Mouse (Mus musculus): ENCODE results near the gene Coa3. TPM values are rescaled to one million over a fixed set of nuclear protein-coding genes. Genes with fewer than 3 reads are reported as not detected.
A peak's percentile ranks its signal among the peaks of the same experiment; 100 is the strongest.
"Not testable (repeated sequence)": the region's sequence is repeated elsewhere in the genome, so short reads cannot be mapped to it uniquely, and the experiment has no call there.

The Coa3 gene
- polyA plus RNA-seq (2016; fragmentation: Nextera tagmentation; extraction: Ambion mirVana), result 201 and 209 TPM in 2 replicates

- Histone ChIP-seq H3K4me2 (replicated peaks) (peak within 1 kb of the TSS; percentile 73), H3K27me3 (0 out of 2 replicates have a peak, but pooled peaks cover 4% of the 10 kb centered on the region), H3K9me3 (no peaks in the 10 kb centered on the region), H3K4me3 (peak within 1 kb of the TSS; percentile 62), H3K36me3 (peaks cover 11% of the 10 kb centered on the region; the same call in 1 of the 2 replicates), H3K9ac (peak within 1 kb of the TSS; percentile 62), H3K27ac (0 out of 2 replicates have a peak within 1 kb of the TSS, but pooled peaks have one; percentile 32), H3K4me1 (peaks cover 18% of the 10 kb centered on the region)
- peak; percentile 91 for ATAC-seq (ENCODE audit: insufficient number of reproducible peaks, insufficient read depth, low FRiP score, low TSS enrichment)
- 11% methylated on average over 45 of the region's 45 CpGs for WGBS
These were observed at the start of gene Coa3, which contains the start of gene Cntd1 for GRCm38 (mm10) chr11:101278223-101279192. Gene Coa3 (minus strand): TSS chr11:101279114. Gene Cntd1 (plus strand): TSS chr11:101279012.

- H3K27ac ChIP-seq, result no peak overlapping the region
- H3K36me3 ChIP-seq, result peaks cover 33% of the 10 kb centered on the region
- H3K4me3 ChIP-seq, result no peak overlapping the region
- H3K4me2 ChIP-seq (replicated peaks), result no peak overlapping the region
- no peaks in the 10 kb centered on the region; the same call in 1 of the 2 replicates for H3K4me1 ChIP-seq
- H3K27me3 ChIP-seq, result no peaks in the 10 kb centered on the region
- no peak overlapping the region for H3K9ac ChIP-seq
- ATAC-seq (ENCODE audit: insufficient number of reproducible peaks, insufficient read depth, low FRiP score, low TSS enrichment), result no peak
- H3K9me3 ChIP-seq, result no peaks in the 10 kb centered on the region
- WGBS, result 64% methylated on average over 3 of the region's 3 CpGs
These were observed 48.4 kb upstream of the Coa3 start for GRCm38 (mm10) chr11:101327311-101327710.

- peaks cover 45% of the 10 kb centered on the region for H3K36me3 ChIP-seq
- 84% methylated on average over 11 of the region's 11 CpGs for WGBS
- H3K27me3 ChIP-seq, result no peaks in the 10 kb centered on the region
- no peak overlapping the region for H3K27ac ChIP-seq
- no peak overlapping the region for H3K4me3 ChIP-seq
- no peak for ATAC-seq (ENCODE audit: insufficient number of reproducible peaks, insufficient read depth, low FRiP score, low TSS enrichment)
- H3K4me1 ChIP-seq, result no peaks in the 10 kb centered on the region; the same call in 1 of the 2 replicates
- no peak overlapping the region for H3K4me2 ChIP-seq (replicated peaks)
- no peak overlapping the region for H3K9ac ChIP-seq
- no peaks in the 10 kb centered on the region for H3K9me3 ChIP-seq
These were observed 47.2 kb upstream of the Coa3 start for GRCm38 (mm10) chr11:101326147-101326546.

- not testable (repeated sequence) for ATAC-seq (ENCODE audit: insufficient number of reproducible peaks, insufficient read depth, low FRiP score, low TSS enrichment); H3K4me3 ChIP-seq; H3K9ac ChIP-seq; H3K27me3 ChIP-seq; H3K9me3 ChIP-seq; H3K4me1 ChIP-seq; H3K27ac ChIP-seq; H3K4me2 ChIP-seq (replicated peaks)
- WGBS, result 91% methylated on average over 11 of the region's 11 CpGs
- H3K36me3 ChIP-seq, result peaks cover 53% of the 10 kb centered on the region
These were observed 46.3 kb upstream of the Coa3 start for GRCm38 (mm10) chr11:101325201-101325600.

GRCm38 (mm10) chr11:101324763-101325162 is 45.8 kb upstream of the Coa3 start, which contains the start of gene Aoc2:
Gene Aoc2 (plus strand): TSS chr11:101325063.
- Histone ChIP-seq H3K36me3 (peaks cover 58% of the 10 kb centered on the region), H3K27me3 (no peaks in the 10 kb centered on the region), H3K4me2 (replicated peaks) (no peak within 1 kb of the TSS), H3K4me1 (no peaks in the 10 kb centered on the region; the same call in 1 of the 2 replicates), H3K4me3 (no peak within 1 kb of the TSS), H3K27ac (no peak within 1 kb of the TSS), H3K9me3 (no peaks in the 10 kb centered on the region), H3K9ac (no peak within 1 kb of the TSS)
- no peak for ATAC-seq (ENCODE audit: insufficient number of reproducible peaks, insufficient read depth, low FRiP score, low TSS enrichment)
- 96% methylated on average over 5 of the region's 5 CpGs for WGBS

GRCm38 (mm10) chr11:101323609-101324008 is 44.7 kb upstream of the Coa3 start:
- Histone ChIP-seq H3K4me3 (no peak overlapping the region), H3K9ac (no peak overlapping the region), H3K4me2 (replicated peaks) (no peak overlapping the region), H3K27me3 (no peaks in the 10 kb centered on the region), H3K9me3 (no peaks in the 10 kb centered on the region), H3K4me1 (no peaks in the 10 kb centered on the region; the same call in 1 of the 2 replicates), H3K36me3 (peaks cover 69% of the 10 kb centered on the region), H3K27ac (no peak overlapping the region)
- WGBS, result 15% methylated on average over 4 of the region's 4 CpGs
- ATAC-seq (ENCODE audit: insufficient number of reproducible peaks, insufficient read depth, low FRiP score, low TSS enrichment), result no peak

- H3K9ac ChIP-seq, result peak overlapping the region; percentile 92
- peak overlapping the region; percentile 98 for H3K4me2 ChIP-seq (replicated peaks)
- no peaks in the 10 kb centered on the region for H3K9me3 ChIP-seq
- ATAC-seq (ENCODE audit: insufficient number of reproducible peaks, insufficient read depth, low FRiP score, low TSS enrichment), result peak; percentile 74; the same call in 1 of the 2 replicates
- WGBS, result under 1% methylated on average over 17 of the region's 17 CpGs
- no peaks in the 10 kb centered on the region for H3K27me3 ChIP-seq
- peaks cover 31% of the 10 kb centered on the region for H3K36me3 ChIP-seq
- peak overlapping the region; percentile 73 for H3K27ac ChIP-seq
- peaks cover 11% of the 10 kb centered on the region for H3K4me1 ChIP-seq
- H3K4me3 ChIP-seq, result peak overlapping the region; percentile 98
These were observed 37.6 kb upstream of the Coa3 start for GRCm38 (mm10) chr11:101316501-101316917.

GRCm38 (mm10) chr11:101315665-101316500 is 37.0 kb upstream of the Coa3 start, which contains the start of gene Psme3:
Gene Psme3 (plus strand): TSS chr11:101316213.
- Histone ChIP-seq H3K4me1 (peaks cover 11% of the 10 kb centered on the region), H3K9ac (peak within 1 kb of the TSS; percentile 92), H3K9me3 (no peaks in the 10 kb centered on the region), H3K36me3 (peaks cover 24% of the 10 kb centered on the region), H3K4me3 (peak within 1 kb of the TSS; percentile 98), H3K27me3 (no peaks in the 10 kb centered on the region), H3K4me2 (replicated peaks) (peak within 1 kb of the TSS; percentile 98), H3K27ac (peak within 1 kb of the TSS; percentile 73)
- peak; percentile 87 for ATAC-seq (ENCODE audit: insufficient number of reproducible peaks, insufficient read depth, low FRiP score, low TSS enrichment)
- WGBS, result under 1% methylated on average over 61 of the region's 62 CpGs

- no peak for ATAC-seq (ENCODE audit: insufficient number of reproducible peaks, insufficient read depth, low FRiP score, low TSS enrichment)
- H3K4me2 ChIP-seq (replicated peaks), result peak overlapping the region; percentile 98
- 91% methylated on average over 8 of the region's 8 CpGs for WGBS
- H3K4me1 ChIP-seq, result peaks cover 11% of the 10 kb centered on the region
- H3K36me3 ChIP-seq, result peaks cover 18% of the 10 kb centered on the region
- H3K9ac ChIP-seq, result peak overlapping the region; percentile 92
- no peak overlapping the region for H3K27ac ChIP-seq
- no peaks in the 10 kb centered on the region for H3K27me3 ChIP-seq
- H3K9me3 ChIP-seq, result no peaks in the 10 kb centered on the region
- peak overlapping the region; percentile 98 for H3K4me3 ChIP-seq
These were observed 36.3 kb upstream of the Coa3 start for GRCm38 (mm10) chr11:101315082-101315650.

- H3K27me3 ChIP-seq, result no peaks in the 10 kb centered on the region
- H3K4me2 ChIP-seq (replicated peaks), result no peak overlapping the region
- ATAC-seq (ENCODE audit: insufficient number of reproducible peaks, insufficient read depth, low FRiP score, low TSS enrichment), result no peak
- no peak overlapping the region for H3K9ac ChIP-seq
- 93% methylated on average over 1 of the region's 1 CpGs for WGBS
- no peaks in the 10 kb centered on the region for H3K9me3 ChIP-seq
- H3K4me3 ChIP-seq, result no peak overlapping the region
- H3K27ac ChIP-seq, result no peak overlapping the region
- H3K4me1 ChIP-seq, result peaks cover 11% of the 10 kb centered on the region
- peaks cover 12% of the 10 kb centered on the region for H3K36me3 ChIP-seq
These were observed 35.7 kb upstream of the Coa3 start for GRCm38 (mm10) chr11:101314567-101314966.

- Histone ChIP-seq H3K27me3 (no peaks in the 10 kb centered on the region), H3K4me3 (no peak overlapping the region), H3K4me2 (replicated peaks) (no peak overlapping the region), H3K9me3 (no peaks in the 10 kb centered on the region), H3K9ac (no peak overlapping the region), H3K36me3 (no peaks in the 10 kb centered on the region), H3K4me1 (peaks cover 6% of the 10 kb centered on the region), H3K27ac (no peak overlapping the region)
- ATAC-seq (ENCODE audit: insufficient number of reproducible peaks, insufficient read depth, low FRiP score, low TSS enrichment), result no peak
- 78% methylated on average over 3 of the region's 3 CpGs for WGBS
These were observed 33.2 kb upstream of the Coa3 start for GRCm38 (mm10) chr11:101312150-101312549.
